Mouse (Mus musculus) liver, adult (tissue): ENCODE data around the gene Olfr128.

Experiments
- GATA4 ChIP-seq: IDR thresholded peaks from 2 replicates; pipeline ENCODE4 v1.6.1; 2014; ENCODE audit warnings: mild to moderate bottlenecking, low read length; ENCODE audit not compliant: insufficient replicate concordance

Gene Olfr128

DNA sequence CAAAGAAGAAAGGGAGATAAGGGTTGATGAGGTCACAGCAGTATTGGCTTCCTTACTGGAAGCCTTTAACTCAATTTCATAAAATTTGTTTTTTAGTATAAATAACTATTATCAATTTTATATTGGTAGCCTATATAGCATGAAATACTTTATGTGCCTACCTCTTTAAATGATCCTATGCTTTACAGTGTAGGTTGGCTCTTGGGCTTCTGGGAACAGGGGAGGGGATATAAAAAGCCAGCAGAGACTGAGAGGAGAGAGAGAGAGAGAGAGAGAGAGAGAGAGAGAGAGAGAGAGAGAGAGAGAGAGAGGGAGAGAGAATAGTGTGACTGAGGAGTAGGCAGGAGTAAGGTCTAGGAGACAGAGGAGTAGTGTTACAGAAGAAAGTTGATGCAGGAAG lies at the start of gene Olfr128:
Olfr128 (plus strand) TSS at position 301 of the 400 bp plus-strand sequence.
- TF ChIP-seq GATA4, result no peak

DNA sequence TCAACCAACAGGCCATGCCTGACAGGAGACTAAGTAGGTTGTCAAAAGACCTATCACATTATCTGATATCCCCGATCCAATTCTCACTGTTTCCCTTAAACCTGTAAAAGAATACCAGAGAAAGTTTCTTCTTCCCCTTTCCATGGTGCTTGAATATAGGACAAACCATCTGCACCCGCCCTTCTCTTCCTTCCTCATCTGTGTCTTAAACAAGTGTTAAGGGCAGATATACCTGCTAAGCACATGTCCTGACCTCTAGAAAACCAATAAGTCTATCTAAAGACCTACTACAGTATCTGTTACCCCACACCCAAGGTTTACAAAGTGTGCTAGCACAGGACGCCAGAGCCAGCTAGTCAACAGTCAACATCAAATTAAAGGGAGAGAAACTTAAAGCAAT lies 46.5 kb upstream of the Olfr128 start:
- TF ChIP-seq GATA4, result no peak

DNA sequence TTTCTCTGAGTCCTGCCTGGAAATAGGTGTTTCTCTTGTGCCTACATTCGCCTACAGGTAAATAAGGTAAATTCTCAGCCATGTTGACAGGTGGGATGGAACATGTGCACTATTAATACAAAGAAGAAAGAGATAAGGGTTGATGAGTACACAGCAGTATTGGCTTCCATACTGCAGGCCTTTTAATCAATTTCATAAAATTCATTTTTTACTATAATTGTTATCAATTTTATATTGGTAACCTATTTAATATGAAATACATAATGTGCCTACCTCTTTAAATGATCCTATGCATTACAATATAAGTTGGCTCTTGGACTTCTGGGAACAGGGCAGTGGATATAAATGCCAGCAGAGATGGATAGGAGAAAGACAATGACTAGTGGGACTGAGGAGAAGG lies 20.2 kb upstream of the Olfr128 start, which contains the start of gene Olfr127:
Olfr127 (plus strand) TSS at position 301 of the 400 bp plus-strand sequence.
- TF ChIP-seq GATA4, result no peak

DNA sequence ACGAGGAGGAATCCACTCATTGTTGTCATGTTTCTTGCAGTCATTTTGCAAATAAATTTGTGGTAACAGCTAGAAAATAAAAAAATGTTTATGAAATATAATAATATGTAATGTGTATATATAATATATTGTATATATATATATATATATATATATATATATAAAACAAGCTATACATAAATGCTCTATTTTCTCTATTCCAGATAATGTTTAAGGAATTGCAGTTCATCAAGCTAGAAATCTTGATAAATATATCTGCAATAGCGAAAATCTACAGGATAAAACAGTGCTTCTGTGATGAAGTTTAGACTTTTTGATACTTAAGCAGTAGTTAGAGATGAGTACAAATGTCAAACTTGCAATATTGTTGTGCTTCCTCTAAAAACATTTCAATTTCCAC lies 32.6 kb downstream of the Olfr128 start, which contains the start of gene Olfr761:
Olfr761 (minus strand) TSS at position 101 of the 400 bp plus-strand sequence.
- no peak for TF ChIP-seq GATA4

DNA sequence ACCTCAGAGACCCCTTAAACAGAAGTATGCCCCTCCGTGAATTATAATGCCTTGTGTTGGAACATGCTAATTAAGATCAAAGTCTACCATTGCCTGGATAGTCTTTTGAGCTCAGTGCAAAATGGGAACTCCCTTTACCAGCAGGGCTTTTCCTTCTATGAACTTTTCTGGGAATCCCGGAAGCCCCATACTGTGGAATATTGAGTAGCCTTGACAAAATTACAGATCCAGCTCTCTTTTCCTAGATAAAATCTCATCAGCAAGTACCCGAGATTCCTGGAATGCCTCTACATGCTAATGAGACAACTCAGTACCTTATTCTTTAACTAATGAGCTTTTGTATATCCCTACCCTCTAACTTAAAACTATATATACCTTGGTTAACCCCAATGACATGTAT lies 53.2 kb downstream of the Olfr128 start:
- no peak for TF ChIP-seq GATA4
